Mouse (Mus musculus) testis, adult 2 months (tissue): ENCODE data around the gene Setd7.

ENCODE experiments used
- CTCF ChIP-seq: fragments of 200-500 bp; IDR thresholded peaks from 2 replicates; pipeline ENCODE4 v1.5.1; 2012; ENCODE audit warnings: low read depth, mild to moderate bottlenecking, inconsistent platforms, low read length, moderate library complexity; ENCODE audit not compliant: control insufficient read depth, insufficient read depth, insufficient replicate concordance
- POLR2A ChIP-seq: fragments of 200-500 bp; IDR thresholded peaks from 2 replicates; pipeline ENCODE4 v1.6.1; 2012; ENCODE audit warnings: low read depth, mild to moderate bottlenecking, inconsistent platforms, low read length, moderate library complexity; ENCODE audit not compliant: control insufficient read depth

- no peak for TF ChIP-seq POLR2A
- no peak for TF ChIP-seq CTCF
Measured at GRCm38 (mm10) chr3:51521262-51521661, 39.4 kb downstream of the Setd7 start.
